ENCODE assay signal across 8 mouse cellular contexts in the genomic region with DNA sequence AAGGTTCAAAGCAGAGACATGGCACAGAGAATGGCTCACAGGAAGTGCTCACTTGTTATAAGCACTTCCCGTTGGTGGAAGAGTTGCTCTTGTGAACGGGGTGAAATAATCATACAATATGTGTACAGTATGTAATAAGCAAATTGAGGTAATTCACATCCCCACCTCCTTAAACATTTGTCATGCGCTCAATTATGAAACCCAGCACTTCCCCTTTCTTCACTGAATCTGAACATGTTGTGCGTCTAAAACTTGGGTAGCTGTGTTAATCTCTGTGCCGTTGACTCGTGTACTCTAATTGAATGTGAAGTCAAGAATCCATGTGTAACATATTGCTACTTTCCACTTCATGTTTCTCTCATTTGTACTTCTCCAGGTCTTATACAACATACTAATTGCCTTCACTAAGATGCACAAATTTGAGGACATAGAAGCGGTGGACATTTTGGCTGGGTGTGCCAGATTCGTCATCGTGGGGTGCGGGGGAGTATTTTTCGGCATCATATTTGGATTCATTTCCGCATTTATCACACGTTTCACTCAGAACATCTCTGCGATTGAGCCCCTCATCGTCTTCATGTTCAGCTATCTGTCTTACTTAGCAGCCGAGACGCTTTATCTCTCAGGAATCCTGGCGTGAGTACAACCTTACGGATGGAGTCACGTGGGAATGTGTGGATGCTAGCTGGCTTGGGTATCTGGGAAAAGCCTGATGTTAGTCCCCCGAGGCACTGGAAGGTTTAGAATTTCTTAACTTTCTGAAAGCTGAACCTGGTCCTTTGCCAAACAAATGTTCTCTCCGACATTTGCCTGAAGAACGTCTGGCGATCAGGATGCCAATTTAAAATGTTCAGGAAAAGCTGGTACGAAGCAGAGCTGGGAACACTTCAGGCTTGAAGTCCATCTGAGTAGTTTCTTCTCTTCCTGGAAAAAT. TPM values are rescaled to one million over a fixed set of nuclear protein-coding genes. Genes with fewer than 3 reads are reported as not detected.
A peak's percentile ranks its signal among the peaks of the same experiment; 100 is the strongest.
DNase-seq lines count a peak whose midpoint lies in the region; ATAC-seq lines count a peak whose summit lies in the region.

No protein-coding gene starts in this region.

- H3K27ac ChIP-seq in limb, embryonic 13.5 days, result no peak overlapping the region
- H3K27ac ChIP-seq in limb, embryonic 10.5 days, result no peak overlapping the region
- no peak overlapping the region for H3K27ac ChIP-seq in hindbrain, embryonic 11.5 days (ENCODE audit: low read depth, low read length)
- H3K27ac ChIP-seq in hindbrain, embryonic 16.5 days (ENCODE audit: low read depth, low read length), result no peak overlapping the region

- H3K9ac ChIP-seq in limb, embryonic 13.5 days, result no peak overlapping the region
- H3K9ac ChIP-seq in hindbrain, embryonic 11.5 days (ENCODE audit: low read depth, low read length), result no peak overlapping the region
- no peak overlapping the region for H3K9ac ChIP-seq in hindbrain, embryonic 16.5 days (ENCODE audit: low read depth, low read length)

- no peak overlapping the region for H3K4me3 ChIP-seq in limb, embryonic 13.5 days
- H3K4me3 ChIP-seq in limb, embryonic 10.5 days, result no peak overlapping the region
- H3K4me3 ChIP-seq in hindbrain, embryonic 11.5 days (ENCODE audit: low read depth, low read length), result no peak overlapping the region
- no peak overlapping the region for H3K4me3 ChIP-seq in hindbrain, embryonic 16.5 days (ENCODE audit: low read length)

- peak; percentile 36; the same call in 1 of the 2 replicates for ATAC-seq in limb, embryonic 13.5 days (ENCODE audit: low FRiP score, low read depth)
- ATAC-seq in hindbrain, embryonic 11.5 days (ENCODE audit: low FRiP score), result no peak
- no peak for ATAC-seq in hindbrain, embryonic 16.5 days

- no peaks in the 10 kb centered on the region for H3K9me3 ChIP-seq in limb, embryonic 13.5 days
- no peaks in the 10 kb centered on the region for H3K9me3 ChIP-seq in limb, embryonic 10.5 days (replicated peaks)
- H3K9me3 ChIP-seq in hindbrain, embryonic 11.5 days (ENCODE audit: control insufficient read depth, low read length), result no peaks in the 10 kb centered on the region
- H3K9me3 ChIP-seq in hindbrain, embryonic 16.5 days (ENCODE audit: control insufficient read depth, low read length), result no peaks in the 10 kb centered on the region

- H3K36me3 ChIP-seq in limb, embryonic 13.5 days, result no peaks in the 10 kb centered on the region
- no peaks in the 10 kb centered on the region for H3K36me3 ChIP-seq in limb, embryonic 10.5 days
- H3K36me3 ChIP-seq in hindbrain, embryonic 11.5 days (ENCODE audit: control insufficient read depth, insufficient read depth, low read length), result no peaks in the 10 kb centered on the region
- H3K36me3 ChIP-seq in hindbrain, embryonic 16.5 days (ENCODE audit: control insufficient read depth, insufficient read depth, low read length), result no peaks in the 10 kb centered on the region

- no peaks in the 10 kb centered on the region for H3K27me3 ChIP-seq in limb, embryonic 13.5 days
- no peaks in the 10 kb centered on the region for H3K27me3 ChIP-seq in limb, embryonic 10.5 days (ENCODE audit: low read depth, poor library complexity, severe bottlenecking)
- H3K27me3 ChIP-seq in hindbrain, embryonic 11.5 days (ENCODE audit: control insufficient read depth, insufficient read depth, low read length), result no peaks in the 10 kb centered on the region
- H3K27me3 ChIP-seq in hindbrain, embryonic 16.5 days (replicated peaks; ENCODE audit: control insufficient read depth, insufficient read depth, low read length), result no peaks in the 10 kb centered on the region

- DNase-seq in limb, embryonic 10.5 days (ENCODE audit: low spot score), result no peak
- DNase-seq in fat pad, adult 2 months (ENCODE audit: extremely low read depth, low read depth, low spot score), result peak; percentile 8
- DNase-seq in layer of hippocampus, adult 9-10 months (ENCODE audit: low spot score), result peak; percentile 49
- peak; percentile 20 for DNase-seq in right cerebral cortex, postnatal 4 days
- no peak for DNase-seq in hindbrain, embryonic 11.5 days (ENCODE audit: low spot score)
- DNase-seq in spleen, postnatal 4 days (ENCODE audit: low spot score in 2 of 2), result no peak

- H3K4me2 ChIP-seq in limb, embryonic 13.5 days (replicated peaks), result no peak overlapping the region
- no peak overlapping the region for H3K4me2 ChIP-seq in hindbrain, embryonic 11.5 days (replicated peaks; ENCODE audit: low read depth, low read length)
- H3K4me2 ChIP-seq in hindbrain, embryonic 16.5 days (ENCODE audit: low read length), result no peak overlapping the region

- no peaks in the 10 kb centered on the region; the same call in 1 of the 2 replicates for H3K4me1 ChIP-seq in limb, embryonic 13.5 days
- no peaks in the 10 kb centered on the region for H3K4me1 ChIP-seq in limb, embryonic 10.5 days
- H3K4me1 ChIP-seq in hindbrain, embryonic 11.5 days (replicated peaks; ENCODE audit: control insufficient read depth, insufficient read depth, low read length), result no peaks in the 10 kb centered on the region
- no peaks in the 10 kb centered on the region for H3K4me1 ChIP-seq in hindbrain, embryonic 16.5 days (ENCODE audit: control insufficient read depth, insufficient read depth, low read depth, low read length)

- 74% methylated on average over 25 of the region's 25 CpGs for WGBS in limb, embryonic 13.5 days
- 93% methylated on average over 25 of the region's 25 CpGs for WGBS in limb, embryonic 10.5 days
- 89% methylated on average over 25 of the region's 25 CpGs for WGBS in hindbrain, embryonic 11.5 days
- WGBS in hindbrain, embryonic 16.5 days, result 88% methylated on average over 25 of the region's 25 CpGs

RNA-seq across cellular contexts. Expression of a gene that starts 20.8 kb away (rescaled TPM):
- polyA plus RNA-seq in limb, embryonic 13.5 days (2015; fragmentation: Nextera tagmentation; extraction: Ambion mirVana), result not detected in 2 replicates
- not detected in 2 replicates for polyA plus RNA-seq in limb, embryonic 10.5 days (2016; fragmentation: Nextera tagmentation; extraction: Ambion mirVana)
- polyA plus RNA-seq in hindbrain, embryonic 11.5 days (2014; fragmentation: Nextera tagmentation; extraction: Ambion mirVana), result not detected in 2 replicates
- polyA plus RNA-seq in hindbrain, embryonic 16.5 days (2015; fragmentation: Nextera tagmentation; extraction: Ambion mirVana), result 0.24 TPM in 1 of 2 replicates, not detected in the other

Comparison
In these comparisons a context has a peak if more than half of its experiments do, and no peak if none do; other contexts are left out.
1. DNase-seq: peak in fat pad, adult 2 months (single experiment), layer of hippocampus, adult 9-10 months (single experiment) and right cerebral cortex, postnatal 4 days (single experiment); none in limb, embryonic 10.5 days (single experiment), hindbrain, embryonic 11.5 days (single experiment) and spleen, postnatal 4 days (0 of 2).